Mouse (Mus musculus): Measurements from ENCODE around the gene Prdm12.

- TF ChIP-seq CTCF (IDR thresholded peaks at IDR 0.05) = no peak
- TF ChIP-seq EP300 (IDR thresholded peaks at IDR 0.05) = no peak
Measured at GRCm38 (mm10) chr2:31690063-31690462, 50.2 kb downstream of the Prdm12 start.

All from lung, postnatal 0 days (tissue).